Mouse (Mus musculus) megakaryocyte, embryonic 14.5 days (primary cell): Measurements from ENCODE around the gene Itch.

Experiments used
- FLI1 ChIP-seq: IDR thresholded peaks from 2 replicates; pipeline ENCODE4 v1.6.1; 2012; ENCODE audit warnings: low read length, inconsistent platforms, mixed read lengths
- GATA1 ChIP-seq: IDR thresholded peaks from 3 replicates; pipeline ENCODE4 v1.6.1; 2012; ENCODE audit warnings: mixed read lengths, low read length, inconsistent platforms, borderline replicate concordance

- TF ChIP-seq GATA1 (no peak), FLI1 (no peak)
These were observed 45.0 kb upstream of the Itch start for GRCm38 (mm10) chr2:155088264-155088663.
